Mouse (Mus musculus): ENCODE results near the gene Unc50.

DNA sequence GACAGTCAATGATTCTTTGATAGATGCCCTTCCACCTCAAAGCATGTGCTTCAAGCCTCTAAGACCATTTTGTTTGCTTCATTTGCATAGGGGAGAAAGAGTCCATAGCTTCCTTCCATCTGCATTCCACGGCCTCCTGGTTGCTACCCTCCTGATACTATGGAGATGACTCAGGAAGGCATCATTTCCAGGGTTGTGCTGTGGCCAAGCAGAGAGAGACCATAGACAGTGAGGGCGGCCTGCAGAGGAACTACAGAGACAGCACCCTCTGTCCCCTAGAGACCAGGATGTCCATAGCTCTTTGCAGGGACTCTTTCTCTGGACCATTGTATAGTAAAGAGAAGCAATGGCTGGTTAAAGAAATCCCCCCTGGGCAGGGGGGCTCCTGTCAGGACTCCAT, 24.8 kb upstream of the Unc50 start:
- no peak for TF ChIP-seq CTCF (IDR thresholded peaks at IDR 0.05; ENCODE audit: low read depth)
- no peak for TF ChIP-seq EP300 (IDR thresholded peaks at IDR 0.05; ENCODE audit: low read depth)

All from heart, postnatal 0 days (tissue).